Mouse (Mus musculus) kidney, embryonic 15.5 days (tissue): ENCODE measurements around the gene Psap. TPM values are rescaled to one million over a fixed set of nuclear protein-coding genes. Genes with fewer than 3 reads are reported as not detected.

Source experiments
- ATAC-seq: fragments of 200-750 bp; cut with Nextera tagmentation; replicated peaks from 2 replicates; pipeline ENCODE4 v1.8.0; 2017; ENCODE audit warnings: moderate TSS enrichment; ENCODE audit not compliant: low FRiP score
- H3K27ac ChIP-seq: fragments of 300-500 bp; sonication (generic); 2 replicates; pipeline ENCODE4 v1.5.1; 2015; ENCODE audit warnings: mild to moderate bottlenecking, inconsistent platforms
- H3K27me3 ChIP-seq: fragments of 300-500 bp; sonication (generic); 2 replicates; pipeline ENCODE4 v1.6.1; 2015; ENCODE audit warnings: inconsistent platforms
- H3K36me3 ChIP-seq: fragments of 300-500 bp; sonication (generic); 2 replicates; pipeline ENCODE4 v1.6.1; 2015; ENCODE audit warnings: inconsistent platforms
- H3K4me1 ChIP-seq: fragments of 300-500 bp; sonication (generic); 2 replicates; pipeline ENCODE4 v1.6.1; 2015; ENCODE audit warnings: inconsistent platforms
- H3K4me2 ChIP-seq: fragments of 300-500 bp; sonication (generic); 2 replicates; pipeline ENCODE4 v1.6.1; 2015; ENCODE audit warnings: moderate library complexity, mild to moderate bottlenecking, inconsistent platforms
- H3K4me3 ChIP-seq: fragments of 300-500 bp; sonication (generic); replicated peaks from 2 replicates; pipeline ENCODE4 v1.5.1; 2015; ENCODE audit warnings: mild to moderate bottlenecking, inconsistent platforms
- H3K9ac ChIP-seq: fragments of 300-500 bp; sonication (generic); 2 replicates; pipeline ENCODE4 v1.6.1; 2015; ENCODE audit warnings: mild to moderate bottlenecking, inconsistent platforms
- H3K9me3 ChIP-seq: fragments of 300-500 bp; sonication (generic); replicated peaks from 2 replicates; pipeline ENCODE4 v1.6.1; 2016; ENCODE audit warnings: inconsistent platforms
- WGBS: fragments of 180-500 bp; shearing (Covaris S2); methylation state at CpG from one replicate; pipeline ENCODE4 v1.1.7; 2015; ENCODE audit warnings: mixed read lengths; 5-methylcytosine and 5-hydroxymethylcytosine counted together
- polyA plus RNA-seq: library from polyadenylated mRNA; unstranded; fragments of >200 nt; fragmentation: Nextera tagmentation; extraction: Ambion mirVana; gene quantifications from 2 replicates; pipeline ENCODE4 v1.2.1, GENCODE M21; 2015

Psap gene
- polyA plus RNA-seq, 1 experiment from 2014 or later = 132 TPM

- H3K9me3 ChIP-seq = no peaks in the 10 kb centered on the region
- no peaks in the 10 kb centered on the region for H3K36me3 ChIP-seq
- no peak overlapping the region for H3K4me3 ChIP-seq
- no peak overlapping the region for H3K4me2 ChIP-seq
- 90% methylated on average over 4 of the region's 4 CpGs for WGBS
- no peak overlapping the region for H3K9ac ChIP-seq
- no peak for ATAC-seq
- no peak overlapping the region for H3K27ac ChIP-seq
- H3K27me3 ChIP-seq = no peaks in the 10 kb centered on the region
- H3K4me1 ChIP-seq = no peaks in the 10 kb centered on the region
Observed at GRCm38 (mm10) chr10:60335021-60335420, 57.6 kb downstream of the Psap start.

GRCm38 (mm10) chr10:60341528-60341927, 64.1 kb downstream of the Psap start:
- no peaks in the 10 kb centered on the region for H3K9me3 ChIP-seq
- no peak overlapping the region for H3K4me3 ChIP-seq
- peaks cover 5% of the 10 kb centered on the region for H3K4me1 ChIP-seq
- H3K4me2 ChIP-seq = no peak overlapping the region
- H3K9ac ChIP-seq = no peak overlapping the region
- H3K27ac ChIP-seq = no peak overlapping the region
- H3K36me3 ChIP-seq = no peaks in the 10 kb centered on the region
- WGBS = 84% methylated on average over 9 of the region's 9 CpGs
- ATAC-seq = no peak
- peaks cover 7% of the 10 kb centered on the region; the same call in 1 of the 2 replicates for H3K27me3 ChIP-seq

- no peaks in the 10 kb centered on the region for H3K36me3 ChIP-seq
- H3K4me2 ChIP-seq = no peak overlapping the region
- H3K9ac ChIP-seq = no peak overlapping the region
- ATAC-seq = no peak
- H3K9me3 ChIP-seq = no peaks in the 10 kb centered on the region
- no peak overlapping the region for H3K27ac ChIP-seq
- WGBS = 74% methylated on average over 3 of the region's 3 CpGs
- H3K4me1 ChIP-seq = peaks cover 31% of the 10 kb centered on the region
- H3K4me3 ChIP-seq = no peak overlapping the region
- peaks cover 12% of the 10 kb centered on the region; the same call in 1 of the 2 replicates for H3K27me3 ChIP-seq
Observed at GRCm38 (mm10) chr10:60344111-60344510, 66.7 kb downstream of the Psap start.

GRCm38 (mm10) chr10:60346056-60346455, 68.6 kb downstream of the Psap start:
- H3K27me3 ChIP-seq = peaks cover 12% of the 10 kb centered on the region; the same call in 1 of the 2 replicates
- WGBS = 87% methylated on average over 4 of the region's 4 CpGs
- ATAC-seq = no peak
- H3K9me3 ChIP-seq = no peaks in the 10 kb centered on the region
- no peak overlapping the region for H3K27ac ChIP-seq
- peak overlapping the region; percentile 43 for H3K4me3 ChIP-seq
- peaks cover 44% of the 10 kb centered on the region for H3K4me1 ChIP-seq
- no peaks in the 10 kb centered on the region for H3K36me3 ChIP-seq
- H3K9ac ChIP-seq = no peak overlapping the region
- H3K4me2 ChIP-seq = peak overlapping the region; percentile 64

- H3K4me3 ChIP-seq = peak within 1 kb of the TSS; percentile 43
- ATAC-seq = peak; percentile 66
- 1% methylated on average over 37 of the region's 37 CpGs for WGBS
- H3K27ac ChIP-seq = peak within 1 kb of the TSS; percentile 67
- H3K9ac ChIP-seq = peak within 1 kb of the TSS; percentile 29
- H3K27me3 ChIP-seq = peaks cover 12% of the 10 kb centered on the region; the same call in 1 of the 2 replicates
- H3K9me3 ChIP-seq = no peaks in the 10 kb centered on the region
- peaks cover 52% of the 10 kb centered on the region for H3K4me1 ChIP-seq
- H3K4me2 ChIP-seq = peak within 1 kb of the TSS; percentile 64
- no peaks in the 10 kb centered on the region for H3K36me3 ChIP-seq
Observed at GRCm38 (mm10) chr10:60346701-60347405, 69.4 kb downstream of the Psap start, which contains the start of gene Vsir. Gene Vsir, plus strand, starts transcription at chr10:60346851.

- WGBS = 57% methylated on average over 9 of the region's 9 CpGs
- Histone ChIP-seq H3K36me3 (no peaks in the 10 kb centered on the region), H3K4me3 (peak overlapping the region; percentile 43), H3K9ac (0 out of 2 replicates have a peak overlapping the region, but pooled peaks have one; percentile 14), H3K4me2 (peak overlapping the region; percentile 64), H3K27ac (peak overlapping the region; percentile 45; the same call in 1 of the 2 replicates), H3K9me3 (no peaks in the 10 kb centered on the region), H3K4me1 (peaks cover 61% of the 10 kb centered on the region), H3K27me3 (peaks cover 12% of the 10 kb centered on the region; the same call in 1 of the 2 replicates)
- no peak for ATAC-seq
Observed at GRCm38 (mm10) chr10:60347768-60348610, 70.6 kb downstream of the Psap start.

- Histone ChIP-seq H3K4me3 (no peak overlapping the region), H3K36me3 (no peaks in the 10 kb centered on the region), H3K27me3 (peaks cover 12% of the 10 kb centered on the region; the same call in 1 of the 2 replicates), H3K27ac (peak overlapping the region; percentile 45; the same call in 1 of the 2 replicates), H3K9me3 (no peaks in the 10 kb centered on the region), H3K9ac (no peak overlapping the region), H3K4me1 (peaks cover 70% of the 10 kb centered on the region), H3K4me2 (peak overlapping the region; percentile 64)
- 52% methylated on average over 6 of the region's 6 CpGs for WGBS
- no peak for ATAC-seq
Observed at GRCm38 (mm10) chr10:60349056-60349455, 71.6 kb downstream of the Psap start.

GRCm38 (mm10) chr10:60349644-60350043, 72.2 kb downstream of the Psap start:
- Histone ChIP-seq H3K27me3 (peaks cover 12% of the 10 kb centered on the region; the same call in 1 of the 2 replicates), H3K4me1 (peaks cover 70% of the 10 kb centered on the region), H3K9me3 (no peaks in the 10 kb centered on the region), H3K9ac (0 out of 2 replicates have a peak overlapping the region, but pooled peaks have one; percentile 3), H3K4me2 (no peak overlapping the region), H3K4me3 (no peak overlapping the region), H3K27ac (peak overlapping the region; percentile 90), H3K36me3 (no peaks in the 10 kb centered on the region)
- 88% methylated on average over 5 of the region's 5 CpGs for WGBS
- no peak for ATAC-seq

GRCm38 (mm10) chr10:60350077-60350804, 72.8 kb downstream of the Psap start:
- Histone ChIP-seq H3K9me3 (no peaks in the 10 kb centered on the region), H3K27me3 (peaks cover 12% of the 10 kb centered on the region; the same call in 1 of the 2 replicates), H3K4me2 (peak overlapping the region; percentile 41), H3K27ac (peak overlapping the region; percentile 90), H3K9ac (0 out of 2 replicates have a peak overlapping the region, but pooled peaks have one; percentile 3), H3K4me3 (0 out of 2 replicates have a peak overlapping the region, but pooled peaks have one; percentile 21), H3K36me3 (no peaks in the 10 kb centered on the region), H3K4me1 (peaks cover 73% of the 10 kb centered on the region)
- ATAC-seq = no peak
- WGBS = 40% methylated on average over 5 of the region's 5 CpGs

- Histone ChIP-seq H3K9ac (no peak overlapping the region), H3K4me1 (peaks cover 73% of the 10 kb centered on the region), H3K36me3 (no peaks in the 10 kb centered on the region), H3K4me2 (peak overlapping the region; percentile 41), H3K4me3 (0 out of 2 replicates have a peak overlapping the region, but pooled peaks have one; percentile 21), H3K9me3 (no peaks in the 10 kb centered on the region), H3K27ac (peak overlapping the region; percentile 90), H3K27me3 (peaks cover 12% of the 10 kb centered on the region; the same call in 1 of the 2 replicates)
- 34% methylated on average over 3 of the region's 3 CpGs for WGBS
- peak; percentile 46; the same call in 1 of the 2 replicates for ATAC-seq
Observed at GRCm38 (mm10) chr10:60350805-60351167, 73.4 kb downstream of the Psap start.

- no peak for ATAC-seq
- Histone ChIP-seq H3K4me1 (peaks cover 71% of the 10 kb centered on the region), H3K4me3 (no peak overlapping the region), H3K27ac (peak overlapping the region; percentile 90), H3K27me3 (peaks cover 7% of the 10 kb centered on the region; the same call in 1 of the 2 replicates), H3K9ac (no peak overlapping the region), H3K9me3 (no peaks in the 10 kb centered on the region), H3K4me2 (peak overlapping the region; percentile 41; the same call in 1 of the 2 replicates), H3K36me3 (no peaks in the 10 kb centered on the region)
- WGBS = 19% methylated on average over 3 of the region's 3 CpGs
Observed at GRCm38 (mm10) chr10:60351248-60351647, 73.8 kb downstream of the Psap start.
